Mouse (Mus musculus) lung, embryonic 15.5 days (tissue): ENCODE measurements around the gene Spi1. TPM values are rescaled to one million over a fixed set of nuclear protein-coding genes. Genes with fewer than 3 reads are reported as not detected.

Source experiments
- ATAC-seq: fragments of 200-750 bp; cut with Nextera tagmentation; 2 replicates; pipeline ENCODE4 v1.8.0; 2017; ENCODE audit warnings: moderate number of reproducible peaks, borderline replicate concordance; ENCODE audit not compliant: low FRiP score, low TSS enrichment; ENCODE audit errors: extremely low read depth
- H3K27ac ChIP-seq: fragments of 300-500 bp; sonication (generic); 2 replicates; pipeline ENCODE4 v1.5.1; 2015; ENCODE audit warnings: moderate library complexity, mild to moderate bottlenecking, inconsistent platforms
- H3K27me3 ChIP-seq: fragments of 300-500 bp; sonication (generic); 2 replicates; pipeline ENCODE4 v1.6.1; 2015; ENCODE audit warnings: inconsistent platforms
- H3K36me3 ChIP-seq: fragments of 300-500 bp; sonication (generic); 2 replicates; pipeline ENCODE4 v1.6.1; 2015; ENCODE audit warnings: inconsistent platforms
- H3K4me1 ChIP-seq: fragments of 300-500 bp; sonication (generic); 2 replicates; pipeline ENCODE4 v1.6.1; 2015; ENCODE audit warnings: inconsistent platforms
- H3K4me2 ChIP-seq: fragments of 300-500 bp; sonication (generic); 2 replicates; pipeline ENCODE4 v1.6.1; 2015; ENCODE audit warnings: inconsistent platforms, mild to moderate bottlenecking, moderate library complexity
- H3K4me3 ChIP-seq: fragments of 300-500 bp; sonication (generic); 2 replicates; pipeline ENCODE4 v1.5.1; 2015; ENCODE audit warnings: mild to moderate bottlenecking, inconsistent platforms
- H3K9ac ChIP-seq: fragments of 300-500 bp; sonication (generic); 2 replicates; pipeline ENCODE4 v1.6.1; 2015; ENCODE audit warnings: inconsistent platforms
- H3K9me3 ChIP-seq: fragments of 300-500 bp; sonication (generic); 2 replicates; pipeline ENCODE4 v1.6.1; 2016; ENCODE audit warnings: inconsistent platforms
- WGBS: fragments of 180-500 bp; shearing (Covaris S2); methylation state at CpG from one replicate; pipeline ENCODE4 v1.1.7; 2015; 5-methylcytosine and 5-hydroxymethylcytosine counted together
- polyA plus RNA-seq: library from polyadenylated mRNA; unstranded; fragments of >200 nt; fragmentation: Nextera tagmentation; extraction: Ambion mirVana; gene quantifications from 2 replicates; pipeline ENCODE4 v1.2.1, GENCODE M21; 2015

Spi1 gene
- polyA plus RNA-seq, 1 experiment from 2014 or later: 8.7 TPM

GRCm38 (mm10) chr2:91160591-91160990 lies 78.4 kb downstream of the Spi1 start:
- Histone ChIP-seq H3K36me3 (peaks cover 29% of the 10 kb centered on the region; the same call in 1 of the 2 replicates), H3K27me3 (no peaks in the 10 kb centered on the region), H3K4me2 (no peak overlapping the region), H3K9ac (no peak overlapping the region), H3K27ac (peak overlapping the region; percentile 52), H3K4me3 (no peak overlapping the region), H3K4me1 (0 out of 2 replicates have a peak, but pooled peaks cover 8% of the 10 kb centered on the region), H3K9me3 (no peaks in the 10 kb centered on the region)
- no peak for ATAC-seq
- WGBS: 47% methylated on average over 6 of the region's 6 CpGs

DNA sequence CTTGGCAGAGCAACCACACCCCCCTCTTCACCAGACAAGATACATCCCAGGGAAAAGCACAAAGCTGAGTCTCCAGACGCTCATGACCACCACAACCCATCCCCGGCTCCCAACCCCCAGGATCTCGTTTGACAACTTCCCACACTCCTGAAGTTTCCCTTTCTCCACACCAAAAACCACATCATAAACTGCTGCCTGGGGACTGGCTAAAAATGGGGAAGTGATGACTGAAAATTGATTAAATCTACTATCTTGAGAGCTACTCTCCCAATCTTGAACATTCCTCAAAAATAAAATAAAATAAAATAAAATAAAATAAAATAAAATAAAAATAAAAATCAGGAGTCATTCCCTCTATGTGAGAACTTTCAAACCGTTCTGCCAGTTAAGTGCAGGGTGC lies 80.8 kb downstream of the Spi1 start:
- peaks cover 25% of the 10 kb centered on the region; the same call in 1 of the 2 replicates for H3K36me3 ChIP-seq
- no peak overlapping the region for H3K9ac ChIP-seq
- ATAC-seq: no peak
- H3K27ac ChIP-seq: no peak overlapping the region
- H3K4me1 ChIP-seq: 0 out of 2 replicates have a peak, but pooled peaks cover 8% of the 10 kb centered on the region
- WGBS: 69% methylated on average over 4 of the region's 4 CpGs
- no peaks in the 10 kb centered on the region for H3K9me3 ChIP-seq
- H3K4me3 ChIP-seq: no peak overlapping the region
- H3K4me2 ChIP-seq: no peak overlapping the region
- no peaks in the 10 kb centered on the region for H3K27me3 ChIP-seq

- no peaks in the 10 kb centered on the region for H3K9me3 ChIP-seq
- H3K4me1 ChIP-seq: 0 out of 2 replicates have a peak, but pooled peaks cover 8% of the 10 kb centered on the region
- 81% methylated on average over 5 of the region's 5 CpGs for WGBS
- H3K4me2 ChIP-seq: no peak overlapping the region
- H3K27me3 ChIP-seq: no peaks in the 10 kb centered on the region
- no peak overlapping the region for H3K9ac ChIP-seq
- H3K36me3 ChIP-seq: peaks cover 22% of the 10 kb centered on the region; the same call in 1 of the 2 replicates
- no peak overlapping the region for H3K27ac ChIP-seq
- no peak for ATAC-seq
- no peak overlapping the region for H3K4me3 ChIP-seq
These were observed 81.3 kb downstream of the Spi1 start for GRCm38 (mm10) chr2:91163532-91163931.

DNA sequence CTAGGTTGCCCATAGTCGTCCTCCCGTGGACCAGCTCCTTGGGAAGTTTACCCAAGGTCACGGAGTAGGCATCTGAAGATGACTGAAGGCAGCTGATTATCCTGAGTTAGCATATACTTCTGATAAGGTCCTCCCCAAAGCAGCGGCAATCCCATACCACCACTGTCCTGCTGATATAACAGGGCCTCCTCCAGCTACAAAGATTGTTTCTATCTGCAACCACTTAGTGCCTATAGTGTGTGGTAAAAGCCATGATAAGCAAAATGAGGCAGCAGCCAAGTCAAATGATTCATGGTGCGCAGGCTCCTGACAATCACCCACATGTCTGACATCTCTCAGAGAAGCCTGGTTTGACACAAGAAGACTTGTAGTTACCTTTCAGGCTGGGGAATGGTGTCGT lies 82.8 kb downstream of the Spi1 start:
- H3K4me3 ChIP-seq: no peak overlapping the region
- H3K4me1 ChIP-seq: 0 out of 2 replicates have a peak, but pooled peaks cover 8% of the 10 kb centered on the region
- no peaks in the 10 kb centered on the region for H3K27me3 ChIP-seq
- no peak overlapping the region for H3K4me2 ChIP-seq
- 75% methylated on average over 6 of the region's 6 CpGs for WGBS
- H3K27ac ChIP-seq: no peak overlapping the region
- peaks cover 19% of the 10 kb centered on the region; the same call in 1 of the 2 replicates for H3K36me3 ChIP-seq
- no peak overlapping the region for H3K9ac ChIP-seq
- H3K9me3 ChIP-seq: no peaks in the 10 kb centered on the region
- ATAC-seq: no peak

Other genes starting within 250 kb of the Spi1 start
- gene Mtch2, start 235.2 kb upstream of the Spi1 start, polyA plus RNA-seq: 208 and 209 TPM in 2 replicates
- 4.0 TPM in 2 replicates for gene C1qtnf4, start 196.5 kb upstream of the Spi1 start, polyA plus RNA-seq
- 36.8 and 37.8 TPM in 2 replicates for gene Kbtbd4, start 177.7 kb upstream of the Spi1 start, polyA plus RNA-seq
- 199 and 207 TPM in 2 replicates for gene Ndufs3, start 177.6 kb upstream of the Spi1 start, polyA plus RNA-seq
- gene Celf1, start 142.0 kb upstream of the Spi1 start, polyA plus RNA-seq: 80.7 and 81.8 TPM in 2 replicates
- 0.91 and 1.9 TPM in 2 replicates for gene Rapsn, start 46.8 kb upstream of the Spi1 start, polyA plus RNA-seq
- gene Psmc3, start 28.4 kb upstream of the Spi1 start, polyA plus RNA-seq: 254 and 278 TPM in 2 replicates
- 34.6 and 40.2 TPM in 2 replicates for gene Slc39a13, start 12.0 kb upstream of the Spi1 start, polyA plus RNA-seq
- 18.8 and 22.3 TPM in 2 replicates for gene Mybpc3, start 35.8 kb downstream of the Spi1 start, polyA plus RNA-seq
- 9.4 and 10.9 TPM in 2 replicates for gene Madd, start 101.4 kb downstream of the Spi1 start, polyA plus RNA-seq
- gene Nr1h3, start 120.4 kb downstream of the Spi1 start, polyA plus RNA-seq: 20.9 and 22.8 TPM in 2 replicates
- gene Acp2, start 120.5 kb downstream of the Spi1 start, polyA plus RNA-seq: 27.6 and 30.6 TPM in 2 replicates
- 19.7 and 20.4 TPM in 2 replicates for gene Ddb2, start 154.6 kb downstream of the Spi1 start, polyA plus RNA-seq
- gene Pacsin3, start 173.6 kb downstream of the Spi1 start, polyA plus RNA-seq: 51.7 and 54.2 TPM in 2 replicates
- gene Arfgap2, start 182.6 kb downstream of the Spi1 start, polyA plus RNA-seq: 89.5 and 93.0 TPM in 2 replicates